Mouse (Mus musculus) spleen, adult 2 months (tissue): ENCODE data around the gene Eif4g3.

Experiments
- CTCF ChIP-seq: fragments of 200-500 bp; IDR thresholded peaks from 2 replicates; pipeline ENCODE4 v1.5.1; 2011; ENCODE audit warnings: mild to moderate bottlenecking, inconsistent platforms; ENCODE audit not compliant: insufficient read depth, insufficient read length, insufficient replicate concordance; ENCODE audit errors: extremely low read depth
- POLR2A ChIP-seq: fragments of 200-500 bp; IDR thresholded peaks from 2 replicates; pipeline ENCODE4 v1.6.1; 2011; ENCODE audit warnings: low read depth, low read length, inconsistent platforms

DNA sequence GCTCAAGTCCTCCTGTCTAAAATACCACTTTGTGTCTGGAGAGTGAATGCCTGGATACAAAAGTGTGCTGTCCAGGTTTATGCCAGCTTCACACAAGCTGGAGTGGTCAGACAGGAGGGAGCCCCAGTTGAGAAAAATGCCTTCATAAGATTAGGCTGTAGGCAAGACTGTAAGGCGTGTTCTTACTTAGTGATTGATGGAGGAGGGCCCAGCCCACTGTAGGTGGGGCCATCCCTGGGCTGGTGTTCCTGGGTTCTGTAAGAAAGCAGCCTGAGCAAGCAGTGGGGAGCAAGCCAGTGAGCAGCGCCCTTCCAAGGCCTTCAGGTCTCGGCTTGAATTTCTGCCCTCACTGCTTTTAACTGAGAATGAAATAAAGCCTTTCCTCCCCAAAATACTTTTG, 175.3 kb downstream of the Eif4g3 start:
- TF ChIP-seq CTCF (no peak), POLR2A (no peak)
